In the genomic region with DNA sequence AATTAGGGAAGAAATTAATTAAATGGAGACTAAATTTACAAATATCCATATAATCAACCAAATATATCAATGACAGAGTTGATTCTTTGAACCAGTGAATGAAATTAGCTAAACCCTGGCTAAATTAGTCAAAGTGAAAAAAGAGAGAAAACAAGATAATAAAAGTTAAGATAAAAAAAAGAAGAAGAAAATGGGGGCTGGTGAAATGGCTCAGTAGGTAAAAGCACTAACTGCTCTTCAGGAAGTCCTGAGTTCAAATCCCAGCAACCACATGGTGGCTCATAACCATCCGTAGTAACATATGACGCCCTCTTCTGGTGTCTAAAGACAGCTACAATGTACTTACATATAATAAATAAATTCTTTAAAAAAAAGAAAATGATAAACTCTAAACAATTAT, we compare ENCODE assay signal across 31 mouse cellular contexts.
"Had no signal": no experiment of that assay in that cellular context is flagged by ENCODE, and none has a peak within 500 bp of the region (broad histone marks: within the 10 kb centered on the region; RNA-seq: fewer than 3 reads in every experiment).

No protein-coding gene starts in this region.

- H3K9me3 ChIP-seq: limb, embryonic 10.5 days; limb, embryonic 12.5 days; limb, embryonic 13.5 days; limb, embryonic 15.5 days; liver, embryonic 12.5 days; liver, embryonic 13.5 days; liver, embryonic 15.5 days; lung, embryonic 15.5 days; midbrain, embryonic 10.5 days; midbrain, embryonic 12.5 days; midbrain, embryonic 13.5 days; midbrain, embryonic 15.5 days; neural tube, embryonic 12.5 days had no signal

- H3K4me1 ChIP-seq: limb, embryonic 10.5 days; limb, embryonic 12.5 days; limb, embryonic 13.5 days; limb, embryonic 15.5 days; liver, embryonic 12.5 days; liver, embryonic 13.5 days; liver, embryonic 15.5 days; lung, embryonic 15.5 days; megakaryocyte, embryonic 14.5 days; midbrain, embryonic 10.5 days; midbrain, embryonic 12.5 days; midbrain, embryonic 13.5 days; midbrain, embryonic 15.5 days; neural tube, embryonic 12.5 days had no signal

- H3K27me3 ChIP-seq: limb, embryonic 13.5 days; limb, embryonic 15.5 days; liver, embryonic 12.5 days; liver, embryonic 13.5 days; liver, embryonic 15.5 days; lung, embryonic 15.5 days; megakaryocyte, embryonic 14.5 days; midbrain, embryonic 12.5 days; midbrain, embryonic 15.5 days; neural tube, embryonic 12.5 days had no signal

- H3K36me3 ChIP-seq: limb, embryonic 10.5 days; limb, embryonic 12.5 days; limb, embryonic 13.5 days; limb, embryonic 15.5 days; liver, embryonic 12.5 days; liver, embryonic 13.5 days; liver, embryonic 15.5 days; lung, embryonic 15.5 days; midbrain, embryonic 10.5 days; midbrain, embryonic 12.5 days; midbrain, embryonic 13.5 days; midbrain, embryonic 15.5 days; neural tube, embryonic 12.5 days had no signal

- DNase-seq: left cerebral cortex, postnatal 4 days; liver; liver, embryonic 13.5 days; liver, postnatal 0 days; lung, adult 18-20 months; lung, adult 2 months; lung, embryonic 14.5 days; lung, postnatal 10 days; lung, postnatal 14 days; lung, postnatal 36 days; lung, postnatal 4 days; midbrain, embryonic 14.5 days had no signal

- H3K9ac ChIP-seq: limb, embryonic 12.5 days; limb, embryonic 13.5 days; limb, embryonic 15.5 days; liver, embryonic 12.5 days; liver, embryonic 13.5 days; liver, embryonic 14.5 days; liver, embryonic 15.5 days; liver, postnatal 0 days; lung, embryonic 14.5 days; lung, embryonic 15.5 days; midbrain, embryonic 12.5 days; midbrain, embryonic 13.5 days; midbrain, embryonic 15.5 days; neural tube, embryonic 12.5 days had no signal

- H3K4me3 ChIP-seq: limb, embryonic 10.5 days; limb, embryonic 12.5 days; limb, embryonic 13.5 days; limb, embryonic 15.5 days; liver, embryonic 12.5 days; liver, embryonic 13.5 days; liver, embryonic 15.5 days; lung, embryonic 15.5 days; megakaryocyte, embryonic 14.5 days; midbrain, embryonic 10.5 days; midbrain, embryonic 12.5 days; midbrain, embryonic 13.5 days; midbrain, embryonic 15.5 days; myocyte; neural tube, embryonic 12.5 days had no signal

- ATAC-seq: liver, embryonic 12.5 days; liver, postnatal 0 days; lung, postnatal 0 days; midbrain, embryonic 13.5 days; midbrain, embryonic 15.5 days; midbrain, embryonic 16.5 days had no signal

- H3K4me2 ChIP-seq: limb, embryonic 12.5 days; limb, embryonic 13.5 days; limb, embryonic 15.5 days; liver, embryonic 11.5 days; liver, embryonic 12.5 days; liver, embryonic 13.5 days; liver, embryonic 15.5 days; lung, embryonic 14.5 days; lung, embryonic 15.5 days; midbrain, embryonic 12.5 days; midbrain, embryonic 13.5 days; midbrain, embryonic 15.5 days; neural tube, embryonic 12.5 days had no signal

- H3K27ac ChIP-seq: limb, embryonic 10.5 days; limb, embryonic 12.5 days; limb, embryonic 13.5 days; limb, embryonic 15.5 days; liver, embryonic 12.5 days; liver, embryonic 13.5 days; liver, embryonic 14.5 days; liver, embryonic 15.5 days; lung, embryonic 15.5 days; macrophage; midbrain, embryonic 10.5 days; midbrain, embryonic 12.5 days; midbrain, embryonic 13.5 days; midbrain, embryonic 15.5 days; neural tube, embryonic 12.5 days had no signal
